Mouse (Mus musculus): ENCODE results near the gene Ube2o. TPM values are rescaled to one million over a fixed set of nuclear protein-coding genes. Genes with fewer than 3 reads are reported as not detected.

The Ube2o gene
- polyA plus RNA-seq, 1 experiment from 2014 or later: 17.1 TPM

- H3K27ac ChIP-seq (ENCODE audit: low read depth, low read length): no peak overlapping the region
- 92% methylated on average over 3 of the region's 3 CpGs for WGBS (ENCODE audit: insufficient replicate concordance)
- H3K4me2 ChIP-seq: no peak overlapping the region
- H3K36me3 ChIP-seq (ENCODE audit: control insufficient read depth, insufficient read depth, low read length): peaks cover 7% of the 10 kb centered on the region; the same call in 1 of the 2 replicates
- H3K9me3 ChIP-seq (replicated peaks; ENCODE audit: control insufficient read depth, low read length): no peaks in the 10 kb centered on the region
- H3K9ac ChIP-seq (ENCODE audit: low read depth, low read length): no peak overlapping the region
- no peaks in the 10 kb centered on the region for H3K27me3 ChIP-seq (ENCODE audit: control insufficient read depth, insufficient read depth, low read length)
- peaks cover 11% of the 10 kb centered on the region; the same call in 1 of the 2 replicates for H3K4me1 ChIP-seq (ENCODE audit: control insufficient read depth, insufficient read depth, low read length)
- no peak for ATAC-seq (replicated peaks; ENCODE audit: insufficient number of reproducible peaks, low FRiP score, low TSS enrichment)
- no peak overlapping the region for H3K4me3 ChIP-seq (ENCODE audit: low read depth, low read length)
Observed at GRCm38 (mm10) chr11:116607717-116608116, 26.5 kb upstream of the Ube2o start.

DNA sequence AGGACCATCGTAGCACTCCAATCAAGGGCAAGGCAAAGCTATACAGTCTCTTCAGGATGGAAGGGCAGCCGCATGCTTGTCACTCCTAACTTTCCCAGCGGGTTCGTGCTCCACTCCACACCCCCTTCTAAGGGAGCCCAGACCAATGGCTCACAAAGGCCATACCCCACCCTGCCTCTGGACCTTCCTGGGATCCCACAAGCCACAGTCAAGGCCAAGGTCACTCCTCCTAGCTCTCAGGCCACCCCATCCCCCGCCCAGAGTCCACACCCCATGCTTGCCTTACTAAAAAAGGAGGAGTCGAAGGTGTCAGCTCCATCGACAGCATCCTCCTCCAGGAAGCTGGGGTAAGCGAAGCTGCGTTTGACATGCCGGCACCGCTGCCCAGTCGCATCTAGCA is 22.9 kb upstream of the Ube2o start:
- Histone ChIP-seq H3K9ac (ENCODE audit: low read depth, low read length) (no peak overlapping the region), H3K4me1 (ENCODE audit: control insufficient read depth, insufficient read depth, low read length) (peaks cover 2% of the 10 kb centered on the region; the same call in 1 of the 2 replicates), H3K36me3 (ENCODE audit: control insufficient read depth, insufficient read depth, low read length) (peaks cover 13% of the 10 kb centered on the region; the same call in 1 of the 2 replicates), H3K9me3 (replicated peaks; ENCODE audit: control insufficient read depth, low read length) (no peaks in the 10 kb centered on the region), H3K27me3 (ENCODE audit: control insufficient read depth, insufficient read depth, low read length) (no peaks in the 10 kb centered on the region), H3K4me2 (no peak overlapping the region), H3K27ac (ENCODE audit: low read depth, low read length) (no peak overlapping the region), H3K4me3 (ENCODE audit: low read depth, low read length) (no peak overlapping the region)
- no peak for ATAC-seq (replicated peaks; ENCODE audit: insufficient number of reproducible peaks, low FRiP score, low TSS enrichment)
- WGBS (ENCODE audit: insufficient replicate concordance): 84% methylated on average over 12 of the region's 12 CpGs

- no peaks in the 10 kb centered on the region for H3K27me3 ChIP-seq (ENCODE audit: control insufficient read depth, insufficient read depth, low read length)
- ATAC-seq (replicated peaks; ENCODE audit: insufficient number of reproducible peaks, low FRiP score, low TSS enrichment): no peak
- no peaks in the 10 kb centered on the region for H3K4me1 ChIP-seq (ENCODE audit: control insufficient read depth, insufficient read depth, low read length)
- no peaks in the 10 kb centered on the region for H3K9me3 ChIP-seq (replicated peaks; ENCODE audit: control insufficient read depth, low read length)
- H3K9ac ChIP-seq (ENCODE audit: low read depth, low read length): no peak overlapping the region
- H3K4me2 ChIP-seq: no peak overlapping the region
- no peak overlapping the region for H3K4me3 ChIP-seq (ENCODE audit: low read depth, low read length)
- H3K27ac ChIP-seq (ENCODE audit: low read depth, low read length): no peak overlapping the region
- peaks cover 13% of the 10 kb centered on the region for H3K36me3 ChIP-seq (ENCODE audit: control insufficient read depth, insufficient read depth, low read length)
- 85% methylated on average over 10 of the region's 10 CpGs for WGBS (ENCODE audit: insufficient replicate concordance)
Observed at GRCm38 (mm10) chr11:116603339-116603738, 22.1 kb upstream of the Ube2o start.

DNA sequence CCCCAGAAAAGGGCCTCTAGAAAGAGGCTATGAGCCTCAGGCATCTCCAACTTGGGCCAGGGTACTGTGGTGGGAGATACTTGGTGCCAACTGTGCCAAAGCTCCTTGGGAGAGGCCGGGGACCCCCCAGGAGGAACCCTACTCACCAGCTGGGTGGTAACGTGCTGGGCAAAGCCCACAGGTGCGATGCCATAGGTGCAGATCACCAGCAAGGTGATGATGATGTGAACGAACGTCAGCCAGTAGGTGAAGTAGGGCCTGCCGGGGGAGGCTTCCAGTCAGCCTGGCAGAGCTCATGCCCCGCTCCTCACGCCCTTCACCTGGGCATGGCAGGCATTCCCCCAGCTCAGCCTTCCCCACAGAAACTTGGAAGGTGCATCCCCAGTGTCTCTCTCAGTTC is 20.8 kb upstream of the Ube2o start:
- Histone ChIP-seq H3K9ac (ENCODE audit: low read depth, low read length) (no peak overlapping the region), H3K9me3 (replicated peaks; ENCODE audit: control insufficient read depth, low read length) (no peaks in the 10 kb centered on the region), H3K4me2 (no peak overlapping the region), H3K36me3 (ENCODE audit: control insufficient read depth, insufficient read depth, low read length) (peaks cover 13% of the 10 kb centered on the region), H3K27me3 (ENCODE audit: control insufficient read depth, insufficient read depth, low read length) (no peaks in the 10 kb centered on the region), H3K4me1 (ENCODE audit: control insufficient read depth, insufficient read depth, low read length) (no peaks in the 10 kb centered on the region), H3K27ac (ENCODE audit: low read depth, low read length) (no peak overlapping the region), H3K4me3 (ENCODE audit: low read depth, low read length) (no peak overlapping the region)
- WGBS (ENCODE audit: insufficient replicate concordance): 80% methylated on average over 8 of the region's 8 CpGs
- no peak for ATAC-seq (replicated peaks; ENCODE audit: insufficient number of reproducible peaks, low FRiP score, low TSS enrichment)

GRCm38 (mm10) chr11:116601166-116601565 is 19.9 kb upstream of the Ube2o start:
- H3K4me3 ChIP-seq (ENCODE audit: low read depth, low read length): no peak overlapping the region
- 97% methylated on average over 8 of the region's 8 CpGs for WGBS (ENCODE audit: insufficient replicate concordance)
- H3K9ac ChIP-seq (ENCODE audit: low read depth, low read length): no peak overlapping the region
- H3K9me3 ChIP-seq (replicated peaks; ENCODE audit: control insufficient read depth, low read length): no peaks in the 10 kb centered on the region
- ATAC-seq (replicated peaks; ENCODE audit: insufficient number of reproducible peaks, low FRiP score, low TSS enrichment): no peak
- H3K27me3 ChIP-seq (ENCODE audit: control insufficient read depth, insufficient read depth, low read length): no peaks in the 10 kb centered on the region
- H3K4me2 ChIP-seq: no peak overlapping the region
- no peaks in the 10 kb centered on the region for H3K4me1 ChIP-seq (ENCODE audit: control insufficient read depth, insufficient read depth, low read length)
- no peak overlapping the region for H3K27ac ChIP-seq (ENCODE audit: low read depth, low read length)
- H3K36me3 ChIP-seq (ENCODE audit: control insufficient read depth, insufficient read depth, low read length): peaks cover 13% of the 10 kb centered on the region

DNA sequence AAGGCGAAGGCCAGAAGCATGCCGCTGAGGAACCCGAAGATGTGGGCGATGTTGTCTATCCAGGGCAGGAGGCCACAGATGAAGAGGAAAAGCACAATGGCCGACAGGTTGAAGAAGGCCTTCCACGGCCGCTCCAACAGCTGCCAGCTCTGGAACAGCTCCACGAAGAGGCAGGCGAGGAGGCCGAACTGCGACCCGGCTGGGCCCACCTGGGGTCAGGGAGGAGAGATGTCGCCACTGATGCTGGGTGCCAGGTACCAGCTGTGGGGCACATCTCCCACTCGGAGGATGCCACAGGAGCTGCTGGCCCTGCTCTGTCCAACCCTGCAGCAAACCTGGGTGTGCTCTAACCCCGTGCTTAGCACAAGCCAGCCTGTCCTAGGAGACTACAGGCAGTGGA is 18.0 kb upstream of the Ube2o start:
- no peaks in the 10 kb centered on the region for H3K4me1 ChIP-seq (ENCODE audit: control insufficient read depth, insufficient read depth, low read length)
- no peak for ATAC-seq (replicated peaks; ENCODE audit: insufficient number of reproducible peaks, low FRiP score, low TSS enrichment)
- no peak overlapping the region for H3K4me3 ChIP-seq (ENCODE audit: low read depth, low read length)
- no peak overlapping the region for H3K27ac ChIP-seq (ENCODE audit: low read depth, low read length)
- H3K9me3 ChIP-seq (replicated peaks; ENCODE audit: control insufficient read depth, low read length): no peaks in the 10 kb centered on the region
- H3K4me2 ChIP-seq: no peak overlapping the region
- H3K36me3 ChIP-seq (ENCODE audit: control insufficient read depth, insufficient read depth, low read length): peaks cover 6% of the 10 kb centered on the region
- WGBS (ENCODE audit: insufficient replicate concordance): 89% methylated on average over 15 of the region's 15 CpGs
- no peaks in the 10 kb centered on the region for H3K27me3 ChIP-seq (ENCODE audit: control insufficient read depth, insufficient read depth, low read length)
- H3K9ac ChIP-seq (ENCODE audit: low read depth, low read length): no peak overlapping the region

GRCm38 (mm10) chr11:116598193-116598592 is 16.9 kb upstream of the Ube2o start:
- H3K36me3 ChIP-seq (ENCODE audit: control insufficient read depth, insufficient read depth, low read length): peaks cover 6% of the 10 kb centered on the region
- H3K27ac ChIP-seq (ENCODE audit: low read depth, low read length): no peak overlapping the region
- whole genome bisulfite sequencing (ENCODE audit: insufficient replicate concordance): 93% methylated on average over 8 of the region's 8 CpGs
- H3K9me3 ChIP-seq (replicated peaks; ENCODE audit: control insufficient read depth, low read length): no peaks in the 10 kb centered on the region
- H3K27me3 ChIP-seq (ENCODE audit: control insufficient read depth, insufficient read depth, low read length): no peaks in the 10 kb centered on the region
- H3K4me2 ChIP-seq: no peak overlapping the region
- no peak overlapping the region for H3K9ac ChIP-seq (ENCODE audit: low read depth, low read length)
- H3K4me3 ChIP-seq (ENCODE audit: low read depth, low read length): no peak overlapping the region
- ATAC-seq (replicated peaks; ENCODE audit: insufficient number of reproducible peaks, low FRiP score, low TSS enrichment): no peak
- H3K4me1 ChIP-seq (ENCODE audit: control insufficient read depth, insufficient read depth, low read length): no peaks in the 10 kb centered on the region

DNA sequence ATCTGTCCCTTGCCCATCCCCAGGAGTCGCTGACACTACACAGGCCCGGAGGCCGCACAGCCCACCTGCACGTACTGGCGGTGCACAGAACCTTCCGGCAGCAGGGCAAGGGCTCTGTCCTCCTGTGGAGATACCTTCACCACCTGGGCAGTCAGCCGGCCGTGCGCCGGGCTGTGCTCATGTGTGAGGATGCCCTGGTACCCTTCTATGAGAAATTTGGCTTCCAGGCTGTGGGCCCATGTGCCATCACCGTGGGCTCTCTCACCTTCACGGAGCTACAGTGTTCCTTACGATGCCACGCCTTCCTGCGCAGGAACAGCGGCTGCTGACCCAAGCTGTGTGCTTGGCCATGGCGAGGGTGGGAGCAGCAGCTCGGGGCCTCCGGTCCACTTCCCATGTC is 15.5 kb upstream of the Ube2o start:
- no peak for ATAC-seq (replicated peaks; ENCODE audit: insufficient number of reproducible peaks, low FRiP score, low TSS enrichment)
- no peak overlapping the region for H3K27ac ChIP-seq (ENCODE audit: low read depth, low read length)
- H3K9me3 ChIP-seq (replicated peaks; ENCODE audit: control insufficient read depth, low read length): no peaks in the 10 kb centered on the region
- WGBS (ENCODE audit: insufficient replicate concordance): 87% methylated on average over 19 of the region's 19 CpGs
- peaks cover 3% of the 10 kb centered on the region for H3K36me3 ChIP-seq (ENCODE audit: control insufficient read depth, insufficient read depth, low read length)
- H3K9ac ChIP-seq (ENCODE audit: low read depth, low read length): no peak overlapping the region
- H3K27me3 ChIP-seq (ENCODE audit: control insufficient read depth, insufficient read depth, low read length): no peaks in the 10 kb centered on the region
- no peaks in the 10 kb centered on the region for H3K4me1 ChIP-seq (ENCODE audit: control insufficient read depth, insufficient read depth, low read length)
- no peak overlapping the region for H3K4me3 ChIP-seq (ENCODE audit: low read depth, low read length)
- H3K4me2 ChIP-seq: no peak overlapping the region

DNA sequence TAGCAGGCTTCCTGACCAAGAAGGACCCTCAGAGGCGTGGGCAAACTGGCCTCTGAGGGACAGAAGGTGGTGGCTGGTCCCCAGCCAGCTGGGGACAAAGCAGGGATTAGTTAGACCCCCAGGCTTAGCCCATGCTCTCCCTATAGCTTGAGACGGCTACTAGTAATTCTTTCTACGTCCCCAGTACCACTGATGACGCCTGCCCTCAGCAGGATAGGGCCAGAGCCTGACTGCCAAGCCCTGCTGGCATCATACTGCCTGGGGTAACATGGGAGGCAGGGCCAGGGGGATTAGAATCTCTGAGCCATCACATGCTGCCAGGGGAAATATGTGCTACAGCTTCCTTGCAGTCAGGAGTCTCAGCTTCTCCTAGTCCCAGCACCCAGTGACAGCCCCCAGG is 12.1 kb upstream of the Ube2o start:
- Histone ChIP-seq H3K36me3 (ENCODE audit: control insufficient read depth, insufficient read depth, low read length) (no peaks in the 10 kb centered on the region), H3K4me2 (no peak overlapping the region), H3K27ac (ENCODE audit: low read depth, low read length) (no peak overlapping the region), H3K27me3 (ENCODE audit: control insufficient read depth, insufficient read depth, low read length) (no peaks in the 10 kb centered on the region; the same call in 1 of the 2 replicates), H3K4me3 (ENCODE audit: low read depth, low read length) (no peak overlapping the region), H3K9ac (ENCODE audit: low read depth, low read length) (no peak overlapping the region), H3K9me3 (replicated peaks; ENCODE audit: control insufficient read depth, low read length) (no peaks in the 10 kb centered on the region), H3K4me1 (ENCODE audit: control insufficient read depth, insufficient read depth, low read length) (peaks cover 7% of the 10 kb centered on the region)
- 67% methylated on average over 4 of the region's 4 CpGs for WGBS (ENCODE audit: insufficient replicate concordance)
- no peak for ATAC-seq (replicated peaks; ENCODE audit: insufficient number of reproducible peaks, low FRiP score, low TSS enrichment)
